Mouse (Mus musculus): ENCODE data around the gene Fignl1. TPM values are rescaled to one million over a fixed set of nuclear protein-coding genes. Genes with fewer than 3 reads are reported as not detected.

Gene Fignl1
- polyA plus RNA-seq, 1 experiment from 2014 or later, result 53.7 TPM

GRCm38 (mm10) chr11:11805951-11806350, 2.8 kb downstream of the Fignl1 start:
- Histone ChIP-seq H3K4me1 (peaks cover 14% of the 10 kb centered on the region), H3K9ac (no peak overlapping the region), H3K9me3 (no peaks in the 10 kb centered on the region), H3K4me3 (no peak overlapping the region), H3K4me2 (no peak overlapping the region), H3K27ac (no peak overlapping the region), H3K36me3 (peaks cover 45% of the 10 kb centered on the region), H3K27me3 (no peaks in the 10 kb centered on the region)
- no peak for ATAC-seq (ENCODE audit: insufficient number of reproducible peaks, insufficient read depth, low FRiP score, low TSS enrichment, low read depth)
- 92% methylated on average over 4 of the region's 4 CpGs for WGBS

DNA sequence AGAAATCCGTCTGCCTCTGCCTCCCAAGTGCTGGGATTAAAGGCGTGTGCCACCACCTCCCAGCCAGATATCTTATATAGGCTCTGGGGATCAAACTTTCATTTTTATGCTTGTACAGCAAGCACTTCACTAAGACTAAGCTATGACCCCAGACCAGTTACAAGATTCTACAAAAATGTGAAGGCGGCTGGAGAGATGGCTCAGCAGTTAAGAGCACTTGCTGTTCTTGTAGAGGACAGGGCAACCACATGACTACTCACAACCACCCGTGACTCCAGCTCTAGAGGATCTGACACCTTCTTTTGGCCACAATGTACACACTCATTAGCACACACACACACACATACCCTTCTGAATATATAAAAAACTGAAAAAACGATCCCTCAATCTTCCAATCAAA, 4.3 kb downstream of the Fignl1 start:
- WGBS, result 85% methylated on average over 5 of the region's 5 CpGs
- ATAC-seq (ENCODE audit: insufficient number of reproducible peaks, insufficient read depth, low FRiP score, low TSS enrichment, low read depth), result no peak
- no peak overlapping the region for H3K27ac ChIP-seq
- no peaks in the 10 kb centered on the region for H3K27me3 ChIP-seq
- H3K4me3 ChIP-seq, result no peak overlapping the region
- H3K4me2 ChIP-seq, result no peak overlapping the region
- no peak overlapping the region for H3K9ac ChIP-seq
- no peaks in the 10 kb centered on the region for H3K9me3 ChIP-seq
- H3K36me3 ChIP-seq, result peaks cover 47% of the 10 kb centered on the region
- H3K4me1 ChIP-seq, result peaks cover 6% of the 10 kb centered on the region

DNA sequence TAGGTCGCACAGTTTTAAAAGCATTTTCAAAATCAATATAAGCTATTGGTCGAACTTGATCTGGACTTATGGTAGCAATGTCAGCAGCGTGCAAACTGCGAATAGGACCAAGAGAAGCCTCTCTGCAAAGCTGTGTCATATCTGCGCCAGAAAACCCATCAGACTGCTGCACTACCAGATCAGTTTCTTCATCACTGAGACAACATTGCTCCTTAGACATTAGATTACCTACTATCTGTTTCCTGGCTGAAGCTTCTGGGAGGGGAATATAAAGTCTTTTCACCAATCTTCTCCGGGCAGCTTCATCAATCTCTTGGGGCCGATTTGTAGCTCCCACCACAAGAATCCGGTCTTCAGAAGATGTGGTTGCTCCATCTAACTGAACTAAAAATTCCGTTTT, 7.7 kb downstream of the Fignl1 start:
- 94% methylated on average over 9 of the region's 9 CpGs for WGBS
- Histone ChIP-seq H3K4me2 (no peak overlapping the region), H3K27me3 (no peaks in the 10 kb centered on the region), H3K9me3 (no peaks in the 10 kb centered on the region), H3K27ac (no peak overlapping the region), H3K4me1 (no peaks in the 10 kb centered on the region), H3K36me3 (peaks cover 67% of the 10 kb centered on the region), H3K9ac (no peak overlapping the region), H3K4me3 (no peak overlapping the region)
- no peak for ATAC-seq (ENCODE audit: insufficient number of reproducible peaks, insufficient read depth, low FRiP score, low TSS enrichment, low read depth)

- no peaks in the 10 kb centered on the region for H3K9me3 ChIP-seq
- no peaks in the 10 kb centered on the region for H3K4me1 ChIP-seq
- no peak for ATAC-seq (ENCODE audit: insufficient number of reproducible peaks, insufficient read depth, low FRiP score, low TSS enrichment, low read depth)
- H3K27ac ChIP-seq, result no peak overlapping the region
- H3K36me3 ChIP-seq, result peaks cover 60% of the 10 kb centered on the region
- H3K4me3 ChIP-seq, result no peak overlapping the region
- H3K4me2 ChIP-seq, result no peak overlapping the region
- H3K27me3 ChIP-seq, result no peaks in the 10 kb centered on the region
- no peak overlapping the region for H3K9ac ChIP-seq
- 85% methylated on average over 3 of the region's 3 CpGs for WGBS
Measured at GRCm38 (mm10) chr11:11800304-11800703, 8.5 kb downstream of the Fignl1 start.

DNA sequence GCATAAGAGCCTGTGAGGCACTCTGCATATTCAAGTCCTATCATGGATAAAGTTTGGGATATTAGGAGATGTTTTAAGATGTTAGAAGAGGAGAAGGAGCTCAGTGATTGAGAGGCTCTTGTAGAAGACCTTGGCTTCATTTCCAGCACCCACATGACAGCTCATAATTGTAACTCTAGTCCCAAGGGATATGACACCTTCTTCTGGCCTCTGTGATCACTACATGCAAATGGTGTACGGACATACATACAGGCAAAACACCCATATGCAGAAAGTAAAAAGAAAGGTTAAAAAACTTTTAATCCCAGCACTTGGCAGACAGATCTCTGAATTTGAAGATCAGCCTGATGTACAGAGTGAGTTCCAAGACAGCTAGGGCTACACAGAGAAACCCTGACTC, 10.1 kb downstream of the Fignl1 start:
- H3K27me3 ChIP-seq, result no peaks in the 10 kb centered on the region
- no peak overlapping the region for H3K4me2 ChIP-seq
- no peak overlapping the region for H3K4me3 ChIP-seq
- ATAC-seq (ENCODE audit: insufficient number of reproducible peaks, insufficient read depth, low FRiP score, low TSS enrichment, low read depth), result no peak
- H3K9ac ChIP-seq, result no peak overlapping the region
- 96% methylated on average over 1 of the region's 1 CpGs for WGBS
- H3K27ac ChIP-seq, result no peak overlapping the region
- H3K9me3 ChIP-seq, result no peaks in the 10 kb centered on the region
- H3K4me1 ChIP-seq, result no peaks in the 10 kb centered on the region
- H3K36me3 ChIP-seq, result peaks cover 47% of the 10 kb centered on the region

GRCm38 (mm10) chr11:11794626-11795025, 14.1 kb downstream of the Fignl1 start:
- H3K27me3 ChIP-seq, result no peaks in the 10 kb centered on the region
- peaks cover 19% of the 10 kb centered on the region for H3K36me3 ChIP-seq
- H3K9ac ChIP-seq, result no peak overlapping the region
- 96% methylated on average over 1 of the region's 1 CpGs for WGBS
- H3K4me1 ChIP-seq, result no peaks in the 10 kb centered on the region
- no peak overlapping the region for H3K4me3 ChIP-seq
- no peak overlapping the region for H3K4me2 ChIP-seq
- no peak overlapping the region for H3K27ac ChIP-seq
- H3K9me3 ChIP-seq, result no peaks in the 10 kb centered on the region
- no peak for ATAC-seq (ENCODE audit: insufficient number of reproducible peaks, insufficient read depth, low FRiP score, low TSS enrichment, low read depth)

DNA sequence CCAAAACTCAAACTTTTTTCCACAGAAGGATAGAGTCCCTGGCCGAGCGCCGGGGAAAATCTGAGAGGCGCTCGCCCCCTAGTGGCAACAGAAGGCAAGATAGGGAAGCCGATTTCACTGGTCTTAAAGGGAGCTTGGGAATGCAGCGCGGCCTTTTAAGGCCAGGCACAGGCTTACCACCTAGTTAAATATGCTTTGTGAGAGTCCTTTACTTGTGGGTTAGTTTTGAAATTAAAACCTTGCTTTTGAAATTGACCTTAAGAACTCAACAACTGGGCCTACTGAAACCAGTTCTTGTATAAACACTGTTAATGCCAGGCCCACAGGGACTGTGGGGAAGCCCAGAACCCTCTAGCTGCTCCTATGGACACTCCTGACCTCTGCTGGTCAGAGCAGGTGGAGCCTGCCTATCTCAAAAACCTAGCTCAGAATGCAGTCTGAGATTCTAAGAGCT, 20.2 kb downstream of the Fignl1 start:
- WGBS, result under 1% methylated on average over 8 of the region's 8 CpGs
- Histone ChIP-seq H3K36me3 (no peaks in the 10 kb centered on the region), H3K4me2 (peak overlapping the region; percentile 41), H3K27me3 (no peaks in the 10 kb centered on the region), H3K4me1 (no peaks in the 10 kb centered on the region), H3K9ac (no peak overlapping the region), H3K27ac (no peak overlapping the region), H3K4me3 (no peak overlapping the region), H3K9me3 (no peaks in the 10 kb centered on the region)
- peak; percentile 75 for ATAC-seq (ENCODE audit: insufficient number of reproducible peaks, insufficient read depth, low FRiP score, low TSS enrichment, low read depth)

DNA sequence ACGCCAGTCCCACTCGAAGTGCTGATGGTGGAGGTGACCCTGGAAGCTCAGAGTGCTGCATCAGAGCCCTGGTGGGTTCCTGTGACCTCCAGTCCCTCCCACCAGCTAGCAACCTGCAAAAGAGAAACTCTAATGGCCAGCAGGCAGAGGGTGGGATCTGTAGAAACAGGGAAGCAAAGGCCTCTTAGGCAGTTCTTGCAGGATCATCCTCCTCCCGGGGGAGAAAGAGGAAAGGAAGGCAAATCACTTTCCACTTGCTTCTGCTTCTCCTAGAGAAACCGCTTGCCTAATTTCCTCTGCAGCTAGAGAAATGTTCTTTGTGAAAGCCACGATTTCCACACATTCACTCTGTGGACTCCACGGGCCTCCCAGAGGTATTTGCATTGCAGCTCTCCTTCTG, 23.3 kb downstream of the Fignl1 start:
- H3K9ac ChIP-seq, result no peak overlapping the region
- no peak overlapping the region for H3K27ac ChIP-seq
- no peak overlapping the region for H3K4me3 ChIP-seq
- 63% methylated on average over 6 of the region's 6 CpGs for WGBS
- ATAC-seq (ENCODE audit: insufficient number of reproducible peaks, insufficient read depth, low FRiP score, low TSS enrichment, low read depth), result no peak
- no peaks in the 10 kb centered on the region for H3K36me3 ChIP-seq
- H3K27me3 ChIP-seq, result no peaks in the 10 kb centered on the region
- H3K4me2 ChIP-seq, result no peak overlapping the region
- H3K4me1 ChIP-seq, result no peaks in the 10 kb centered on the region
- no peaks in the 10 kb centered on the region for H3K9me3 ChIP-seq

DNA sequence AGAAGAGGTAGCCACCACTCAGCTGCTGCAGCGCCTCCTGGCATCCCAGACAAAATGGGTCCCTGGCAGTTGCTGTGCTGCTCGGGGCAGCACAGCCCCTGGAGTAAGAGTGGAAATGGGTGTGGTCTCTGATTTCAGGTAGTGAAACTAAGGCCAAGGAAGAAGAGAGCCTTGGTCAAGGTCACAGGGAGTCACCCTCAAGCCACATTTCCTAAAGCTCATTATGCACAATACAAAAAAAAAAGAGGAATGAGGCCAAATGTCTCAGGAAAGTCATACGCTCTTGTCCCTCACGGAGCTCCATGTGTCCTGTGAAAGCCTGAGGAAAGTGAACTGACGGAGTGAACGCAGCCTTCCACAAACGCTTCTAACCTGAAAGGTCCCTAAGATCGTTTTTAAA, 27.0 kb downstream of the Fignl1 start:
- 80% methylated on average over 8 of the region's 8 CpGs for WGBS
- H3K9ac ChIP-seq, result no peak overlapping the region
- H3K27me3 ChIP-seq, result no peaks in the 10 kb centered on the region
- H3K4me3 ChIP-seq, result no peak overlapping the region
- H3K36me3 ChIP-seq, result no peaks in the 10 kb centered on the region
- no peak overlapping the region for H3K4me2 ChIP-seq
- ATAC-seq (ENCODE audit: insufficient number of reproducible peaks, insufficient read depth, low FRiP score, low TSS enrichment, low read depth), result no peak
- no peaks in the 10 kb centered on the region for H3K4me1 ChIP-seq
- H3K9me3 ChIP-seq, result no peaks in the 10 kb centered on the region
- no peak overlapping the region for H3K27ac ChIP-seq

- Histone ChIP-seq H3K27me3 (no peaks in the 10 kb centered on the region), H3K9me3 (no peaks in the 10 kb centered on the region), H3K4me3 (no peak overlapping the region), H3K27ac (no peak overlapping the region), H3K4me1 (no peaks in the 10 kb centered on the region), H3K4me2 (no peak overlapping the region), H3K36me3 (no peaks in the 10 kb centered on the region), H3K9ac (no peak overlapping the region)
- WGBS, result 91% methylated on average over 6 of the region's 6 CpGs
- no peak for ATAC-seq (ENCODE audit: insufficient number of reproducible peaks, insufficient read depth, low FRiP score, low TSS enrichment, low read depth)
Measured at GRCm38 (mm10) chr11:11778345-11778744, 30.4 kb downstream of the Fignl1 start.

- no peak for ATAC-seq (ENCODE audit: insufficient number of reproducible peaks, insufficient read depth, low FRiP score, low TSS enrichment, low read depth)
Measured at GRCm38 (mm10) chr11:11777796-11778195, 31.0 kb downstream of the Fignl1 start.

DNA sequence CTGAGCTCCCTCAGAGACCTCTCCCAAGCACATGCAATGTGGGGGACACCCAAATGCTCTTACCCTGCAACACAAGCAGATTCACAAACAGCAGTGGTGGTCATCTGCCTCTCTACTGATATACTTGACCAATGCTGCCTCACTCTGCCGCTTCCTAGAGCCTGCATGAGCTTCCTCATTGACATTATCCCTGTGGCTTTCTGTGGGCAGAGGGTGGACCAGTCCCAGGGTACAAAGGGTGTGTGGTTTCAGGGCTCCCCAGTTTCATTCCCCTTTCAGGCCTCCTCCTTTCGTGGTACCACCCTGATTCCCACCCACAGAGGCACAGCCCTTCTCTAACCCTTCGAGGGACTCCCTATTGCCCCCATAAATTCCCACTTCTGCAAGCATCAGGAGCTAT, 31.5 kb downstream of the Fignl1 start:
- Histone ChIP-seq H3K4me1 (no peaks in the 10 kb centered on the region), H3K27ac (no peak overlapping the region), H3K4me2 (no peak overlapping the region), H3K9me3 (no peaks in the 10 kb centered on the region), H3K4me3 (no peak overlapping the region), H3K9ac (no peak overlapping the region), H3K36me3 (no peaks in the 10 kb centered on the region), H3K27me3 (no peaks in the 10 kb centered on the region)
- WGBS, result 66% methylated on average over 3 of the region's 3 CpGs
- no peak for ATAC-seq (ENCODE audit: insufficient number of reproducible peaks, insufficient read depth, low FRiP score, low TSS enrichment, low read depth)

More at GRCm38 (mm10) chr11:11777796-11778195, 31.0 kb downstream of the Fignl1 start:
- Histone ChIP-seq H3K4me2 (no peak overlapping the region), H3K27ac (no peak overlapping the region), H3K36me3 (no peaks in the 10 kb centered on the region), H3K9me3 (no peaks in the 10 kb centered on the region), H3K27me3 (no peaks in the 10 kb centered on the region), H3K9ac (no peak overlapping the region), H3K4me3 (no peak overlapping the region), H3K4me1 (no peaks in the 10 kb centered on the region)
- WGBS, result 88% methylated on average over 2 of the region's 2 CpGs

DNA sequence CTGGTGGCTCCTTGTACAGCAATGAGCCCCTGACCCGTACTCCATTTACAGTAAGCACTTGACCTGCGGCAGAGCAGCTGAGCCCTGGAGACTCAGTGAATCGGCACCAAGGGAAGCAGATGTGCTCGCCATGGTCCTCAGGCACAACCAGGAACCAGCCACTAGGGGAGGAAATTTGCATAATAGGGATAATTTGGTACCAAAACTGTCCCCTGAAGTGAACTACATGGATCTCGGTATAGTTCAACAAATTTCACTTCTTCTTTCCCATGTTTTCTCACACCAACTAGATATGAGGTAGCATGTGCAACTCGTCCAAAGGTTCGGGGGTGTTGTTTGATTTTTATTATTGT, 32.0 kb downstream of the Fignl1 start:
- Histone ChIP-seq H3K4me1 (no peaks in the 10 kb centered on the region), H3K9me3 (no peaks in the 10 kb centered on the region), H3K27ac (no peak overlapping the region), H3K4me2 (no peak overlapping the region), H3K36me3 (no peaks in the 10 kb centered on the region), H3K27me3 (no peaks in the 10 kb centered on the region), H3K9ac (no peak overlapping the region), H3K4me3 (no peak overlapping the region)
- WGBS, result 75% methylated on average over 7 of the region's 7 CpGs
- ATAC-seq (ENCODE audit: insufficient number of reproducible peaks, insufficient read depth, low FRiP score, low TSS enrichment, low read depth), result no peak

Data from embryonic facial prominence, embryonic 13.5 days (tissue).